Mouse (Mus musculus): ENCODE data around the gene Numa1.
"Not testable (repeated sequence)": the region's sequence is repeated elsewhere in the genome, so short reads cannot be mapped to it uniquely, and the experiment has no call there.

Numa1 gene

GRCm38 (mm10) chr7:101933751-101934240 is at the start of gene Numa1, which contains the start of gene Lrrc51:
Numa1 (plus strand) TSS chr7:101934111.
Lrrc51 (minus strand) TSS chr7:101933895.
- peak; percentile 95 to 99 for DNase-seq

DNA sequence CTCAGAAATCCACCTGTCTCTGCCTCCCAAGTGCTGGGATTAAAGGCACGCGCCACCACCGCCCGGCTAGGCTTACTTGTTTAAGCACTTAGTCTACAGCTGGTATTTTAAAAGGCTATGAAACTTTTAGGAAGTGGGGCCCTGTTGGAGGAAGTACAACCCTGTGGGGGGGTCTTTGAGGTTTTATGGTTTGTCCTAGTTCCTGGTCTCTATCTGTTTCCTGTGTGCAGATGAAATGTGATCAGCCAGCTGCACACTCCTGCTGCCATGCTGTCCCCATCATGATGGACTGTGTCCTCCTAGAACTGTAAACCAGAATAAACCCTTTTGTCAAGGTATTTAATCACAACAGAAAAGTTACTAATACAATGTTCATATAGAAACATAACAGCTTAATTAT is 49.8 kb upstream of the Numa1 start:
- no peak for DNase-seq

GRCm38 (mm10) chr7:101886274-101886673 is 47.6 kb upstream of the Numa1 start:
- DNase-seq = no peak

DNA sequence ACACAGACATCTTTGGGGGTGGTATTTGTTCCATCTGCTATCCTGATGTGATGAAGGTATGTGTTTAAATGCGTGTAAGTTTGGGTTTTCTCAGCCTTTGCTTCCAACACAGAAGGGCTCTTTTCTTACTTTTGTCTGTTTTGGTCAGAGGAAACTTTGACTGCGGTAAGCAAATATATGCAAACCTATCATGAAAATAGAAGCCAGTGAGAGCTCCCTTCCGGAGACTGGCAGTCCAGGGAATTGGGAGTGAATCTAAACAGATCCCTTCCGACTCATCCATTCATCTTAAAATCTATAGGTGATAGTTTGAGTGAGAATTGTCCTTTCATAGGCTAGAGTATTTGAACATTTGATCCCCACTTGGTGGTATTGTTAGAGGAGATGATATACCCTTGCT is 45.5 kb upstream of the Numa1 start:
- DNase-seq = no peak

DNA sequence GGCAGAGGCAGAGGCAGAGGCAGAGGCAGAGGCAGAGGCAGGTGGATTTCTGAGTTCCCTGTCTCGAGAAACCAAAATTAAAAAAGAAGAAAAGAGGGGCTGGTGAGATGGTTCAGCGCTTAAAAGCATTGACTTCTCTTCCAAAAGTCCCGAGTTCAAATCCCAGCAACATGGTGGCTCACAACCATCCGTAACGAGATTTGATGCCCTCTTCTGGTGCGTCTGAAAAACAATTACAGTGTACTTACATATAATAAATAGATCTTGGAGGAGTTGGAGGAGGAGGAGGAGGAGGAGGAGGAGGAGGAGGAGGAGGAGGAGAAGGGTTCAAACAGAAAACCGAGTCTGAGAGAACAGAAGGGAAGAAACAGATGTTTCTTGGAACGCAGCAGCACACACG is 38.2 kb upstream of the Numa1 start:
- no peak for DNase-seq

DNA sequence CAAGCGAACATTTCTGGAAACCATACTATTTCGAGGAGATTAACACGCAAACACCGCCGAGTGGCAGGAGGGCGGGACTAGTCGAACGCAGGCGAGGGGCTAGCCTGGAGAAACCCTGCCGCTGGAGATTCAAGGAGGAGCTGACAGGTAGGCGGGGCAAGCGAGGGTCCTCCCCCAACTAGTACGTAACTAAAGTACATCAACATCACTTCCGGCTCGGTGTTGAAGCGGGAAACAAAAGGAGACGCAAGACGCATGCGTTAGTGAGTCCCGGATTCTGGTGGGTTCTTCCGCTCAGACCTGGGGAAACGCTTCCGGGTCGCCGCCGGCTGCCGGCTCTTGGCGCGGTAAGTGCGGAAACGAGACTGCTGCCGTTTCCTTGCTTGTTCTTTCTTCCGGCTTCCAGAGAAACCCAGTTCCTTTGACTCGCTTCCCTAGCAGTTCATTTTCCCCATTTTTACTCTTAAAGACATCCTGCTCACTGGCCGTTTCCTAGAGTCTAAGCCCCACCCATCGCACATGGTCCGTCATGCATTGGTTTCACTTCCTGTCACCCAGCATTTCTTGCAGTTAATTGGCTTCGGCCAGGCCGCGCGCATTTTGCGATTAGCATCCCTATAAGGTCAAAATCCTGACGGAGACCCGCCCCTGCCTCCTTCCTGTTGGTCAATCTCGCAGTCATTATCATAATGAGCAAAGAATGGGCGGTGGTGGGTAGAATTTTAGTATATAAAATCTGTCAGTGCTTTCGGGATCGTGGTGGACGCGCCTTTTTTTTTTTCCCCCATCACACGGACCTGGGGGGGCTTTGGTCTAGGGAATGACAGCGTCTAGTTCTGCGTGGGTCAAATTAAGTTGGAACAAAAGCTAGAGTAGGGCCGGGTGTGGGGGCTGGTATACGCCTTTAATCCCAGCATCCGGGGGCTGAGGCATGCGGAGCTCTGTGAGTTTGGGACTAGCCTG is 37.5 kb upstream of the Numa1 start:
- peak; percentile 95 to 99 for DNase-seq

GRCm38 (mm10) chr7:101900331-101901097 is 33.4 kb upstream of the Numa1 start:
- DNase-seq = no peak

DNA sequence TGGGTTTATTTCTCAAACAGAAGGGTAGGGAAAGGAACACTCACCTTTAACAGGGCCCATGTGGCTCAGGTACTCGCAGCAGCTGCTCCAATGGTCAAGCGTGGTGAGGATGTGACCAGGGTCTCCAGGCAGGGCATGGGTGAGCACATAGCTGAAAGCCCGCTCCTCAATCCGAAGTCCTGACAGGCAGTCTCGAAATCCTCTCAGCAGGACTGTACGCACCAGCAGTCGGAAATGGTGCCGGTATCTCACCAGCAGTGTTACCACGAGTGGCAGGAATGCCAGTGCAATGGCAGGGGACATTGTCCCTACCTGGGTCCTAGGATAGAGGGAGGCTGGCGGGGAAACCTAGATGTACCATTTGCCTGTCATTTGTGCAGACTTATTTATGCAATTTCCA is 31.9 kb upstream of the Numa1 start:
- no peak for DNase-seq

DNA sequence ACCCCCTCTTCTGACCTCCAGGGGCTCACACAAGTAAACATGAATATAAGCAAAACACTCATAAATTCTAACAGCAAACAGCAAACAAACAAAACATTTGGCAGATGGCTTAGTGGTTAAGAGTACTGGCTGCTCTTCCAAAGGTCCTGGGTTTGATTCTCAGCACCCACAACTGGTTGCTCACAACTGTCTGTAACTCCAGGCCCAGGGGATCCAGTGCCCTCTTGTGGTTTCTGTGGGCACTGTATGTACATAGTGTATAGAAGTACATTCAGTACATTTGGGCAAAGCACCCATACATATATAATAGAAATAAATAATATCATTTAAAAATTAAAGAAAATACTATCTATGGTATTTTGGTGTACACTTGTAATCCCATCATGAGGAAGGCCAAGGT is 31.1 kb upstream of the Numa1 start:
- DNase-seq = no peak

- DNase-seq = peak; percentile 99 to 100
These were observed 28.2 kb upstream of the Numa1 start, which contains the start of gene Lamtor1 for GRCm38 (mm10) chr7:101905561-101906286. Lamtor1 (plus strand) TSS chr7:101905904.

DNA sequence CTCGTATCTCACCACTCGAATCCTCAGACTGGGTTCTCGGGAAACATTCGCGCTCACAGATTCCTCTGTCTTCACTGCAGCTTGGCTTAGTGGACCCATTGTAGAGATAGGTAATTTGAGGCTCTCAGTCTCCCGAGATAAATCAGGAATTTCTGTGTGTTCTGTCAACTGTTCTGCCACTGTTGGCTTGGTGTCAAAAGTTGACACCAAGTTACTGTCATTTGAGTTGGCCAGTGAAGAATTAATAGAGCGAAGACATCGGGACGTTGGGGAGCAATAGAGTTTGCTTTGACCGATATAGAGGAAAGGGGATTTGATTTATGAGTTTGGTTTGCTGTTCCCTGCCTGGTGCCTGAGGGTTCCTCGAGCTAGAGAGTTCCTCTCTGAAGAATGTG is 27.6 kb upstream of the Numa1 start, which contains the start of gene Tomt:
Tomt (minus strand) TSS at position 73 of the 395 bp plus-strand sequence.
- no peak for DNase-seq

GRCm38 (mm10) chr7:101906696-101907095 is 27.2 kb upstream of the Numa1 start:
- DNase-seq = no peak

DNA sequence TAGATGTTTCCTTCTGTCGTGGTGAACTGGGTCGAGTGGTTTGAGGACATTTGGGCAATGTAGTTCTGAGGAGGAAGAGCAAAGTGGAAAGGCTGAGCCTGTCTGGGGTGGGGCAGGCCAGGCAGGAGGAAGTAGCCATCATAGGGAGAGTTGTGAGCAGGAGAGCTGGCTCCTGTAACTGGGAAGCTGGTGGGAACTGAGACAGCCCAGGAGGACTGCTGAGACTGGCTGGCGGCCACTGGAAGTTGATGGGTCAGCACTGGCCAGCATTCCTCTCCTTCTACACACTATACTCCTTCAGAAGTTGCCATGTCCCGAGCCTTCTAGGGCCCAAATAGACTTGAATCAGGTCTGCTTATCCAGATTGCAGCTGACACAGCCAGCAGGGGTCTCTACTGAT is 25.5 kb upstream of the Numa1 start:
- DNase-seq = no peak

- DNase-seq = no peak
These were observed 23.8 kb upstream of the Numa1 start for GRCm38 (mm10) chr7:101910138-101910537.

GRCm38 (mm10) chr7:101911982-101912381 is 21.9 kb upstream of the Numa1 start:
- no peak for DNase-seq

DNA sequence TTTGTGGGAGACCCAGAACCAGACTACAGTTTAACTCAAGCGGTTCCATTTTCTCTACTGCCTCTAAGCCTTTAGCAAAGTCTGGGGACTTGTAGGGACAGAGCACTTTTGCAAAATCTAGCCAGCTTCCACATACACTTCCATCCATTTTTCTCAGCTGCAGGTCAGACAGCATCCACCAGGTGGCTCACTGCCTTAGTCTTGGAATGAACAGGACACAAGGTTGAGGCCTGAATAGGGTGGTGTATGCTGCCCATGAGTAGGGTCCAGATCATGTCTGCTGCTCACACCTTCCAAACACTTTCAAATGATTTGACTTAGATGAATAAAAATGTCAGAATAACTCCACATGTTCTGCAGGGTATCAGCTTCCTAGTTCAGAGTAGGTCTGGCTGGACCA is 15.8 kb upstream of the Numa1 start:
- DNase-seq = peak; percentile 66 to 76

DNA sequence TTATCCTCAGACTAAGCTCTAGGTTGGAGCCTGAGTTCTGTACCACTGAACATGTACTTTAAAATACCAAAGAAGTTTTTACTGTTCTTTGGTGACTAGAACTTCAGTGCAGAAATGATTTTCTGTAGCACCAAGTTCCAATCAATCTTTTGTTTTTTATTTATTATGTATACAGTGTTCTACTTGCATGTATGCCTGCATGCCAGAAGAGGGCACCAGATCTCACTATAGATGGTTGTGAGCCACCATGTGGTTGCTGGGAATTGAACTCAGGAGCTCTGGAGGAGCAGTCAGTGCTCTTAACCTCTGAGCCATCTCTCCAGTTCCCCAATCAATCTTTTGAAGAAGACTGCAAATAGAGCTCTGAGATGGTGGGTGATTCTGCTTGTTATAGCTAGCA is 8.0 kb upstream of the Numa1 start:
- DNase-seq = not testable (repeated sequence)

- no peak for DNase-seq
These were observed 5.8 kb upstream of the Numa1 start for GRCm38 (mm10) chr7:101928093-101928492.

DNA sequence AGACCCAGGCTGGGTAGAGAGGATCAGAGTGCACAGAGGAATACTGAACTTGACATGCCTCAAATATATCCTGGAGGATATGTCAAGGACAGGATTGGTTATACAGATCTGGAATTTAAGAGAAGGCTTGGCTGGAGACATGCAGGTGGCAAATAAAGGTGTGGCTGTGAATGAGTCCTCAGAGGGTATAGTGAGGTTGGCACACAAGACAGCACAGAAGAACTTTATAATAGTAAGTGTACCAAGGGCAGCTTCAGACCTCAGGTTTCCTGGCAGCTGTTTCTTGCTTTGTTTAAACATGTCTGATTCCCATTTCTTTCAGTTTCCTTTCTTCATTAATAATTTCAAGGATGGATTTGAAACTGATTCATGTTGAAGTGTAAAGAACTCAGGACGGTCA is 1.4 kb upstream of the Numa1 start:
- DNase-seq = no peak

DNA sequence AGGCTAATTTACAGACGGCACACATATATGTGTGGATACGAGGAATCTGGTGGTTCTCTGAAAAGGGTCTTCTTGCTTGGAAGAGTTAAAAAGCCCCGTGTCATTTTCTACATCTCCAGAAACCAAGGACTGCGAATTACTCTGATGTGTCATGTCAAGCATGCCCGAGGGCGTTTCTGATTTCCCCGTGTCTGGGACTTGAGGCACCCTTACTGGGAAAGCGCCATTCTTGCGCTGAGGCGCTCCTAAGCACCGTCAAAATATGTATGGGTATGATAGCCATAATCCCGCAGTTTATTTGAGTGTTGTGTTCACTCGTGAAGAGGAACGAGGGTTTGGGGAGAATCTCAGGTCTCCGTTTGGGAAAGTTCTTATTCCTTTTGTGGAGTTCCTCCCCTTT is 611 bp upstream of the Numa1 start:
- peak in 1 of 2 experiments; percentile 22 for DNase-seq

GRCm38 (mm10) chr7:101935957-101936356 is 2.0 kb downstream of the Numa1 start:
- DNase-seq = no peak

DNA sequence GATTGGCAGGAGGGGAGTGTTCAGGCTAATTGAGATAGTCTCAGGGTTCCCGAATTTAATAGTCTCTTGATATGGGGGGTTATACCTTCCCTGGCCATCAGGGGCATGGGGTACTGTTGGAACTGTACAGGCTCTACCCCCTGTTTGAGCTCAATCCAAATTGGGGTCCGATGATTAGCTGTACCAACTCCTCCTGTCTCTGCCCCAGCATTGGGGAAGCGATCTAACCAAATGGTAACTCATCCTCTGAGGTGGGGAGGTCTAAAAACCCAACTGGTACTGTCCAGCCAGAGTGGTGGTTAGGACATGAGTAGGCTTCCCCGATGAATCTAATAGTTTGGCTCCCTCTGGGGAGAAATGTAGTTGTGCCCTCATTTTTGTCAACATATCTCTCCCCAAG is 3.1 kb downstream of the Numa1 start:
- no peak for DNase-seq

DNA sequence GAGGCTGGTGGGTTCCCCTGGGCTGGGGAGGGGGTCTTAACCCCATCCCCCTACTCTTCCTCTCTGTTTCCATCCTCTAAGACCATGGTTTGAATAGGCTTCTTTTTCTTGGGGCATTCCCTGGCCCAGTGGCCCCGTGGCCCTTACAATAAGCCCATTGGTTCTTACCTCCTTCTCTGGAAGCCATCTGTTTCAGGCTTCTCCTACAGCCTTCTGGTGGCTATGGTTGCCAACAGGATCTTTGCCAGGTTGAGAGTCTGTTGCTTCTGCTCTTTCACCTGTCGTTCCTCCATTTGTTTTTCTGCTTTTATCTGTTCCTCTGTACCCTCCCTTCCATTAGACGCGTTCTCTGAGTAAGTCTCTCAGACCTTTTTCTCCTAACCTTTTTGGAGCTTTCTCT is 3.7 kb downstream of the Numa1 start:
- DNase-seq = peak; percentile 89 to 93
